ENCODE assay signal across 8 mouse cellular contexts in the genomic region with DNA sequence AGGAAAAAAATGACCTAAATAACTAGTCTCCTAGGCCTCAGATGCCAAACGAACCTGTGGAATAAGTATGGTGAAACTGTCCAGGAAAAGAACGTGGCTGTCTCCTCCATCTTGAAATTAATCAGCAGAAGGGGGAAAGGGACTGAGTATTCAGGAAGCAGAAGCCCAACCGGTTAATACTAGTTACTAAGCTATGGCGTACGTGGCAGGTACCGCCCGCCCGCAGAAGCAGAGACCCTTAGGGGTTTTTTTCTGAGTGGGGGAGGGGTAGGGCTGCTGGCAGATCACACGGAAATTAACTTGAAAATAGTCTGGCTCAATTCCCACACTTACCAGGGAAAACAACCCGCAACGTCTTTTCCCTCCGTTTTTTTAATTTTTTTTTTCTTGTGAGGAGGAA. TPM values are rescaled to one million over a fixed set of nuclear protein-coding genes. Genes with fewer than 3 reads are reported as not detected.
DNase-seq lines count a peak whose midpoint lies in the region; ATAC-seq and TF ChIP-seq lines count a peak whose summit lies in the region.

No protein-coding gene starts in this region.

- 13% methylated on average over 12 of the region's 12 CpGs for WGBS in heart, embryonic 13.5 days
- WGBS in kidney, postnatal 0 days = 30% methylated on average over 12 of the region's 12 CpGs

- H3K9me3 ChIP-seq in heart, embryonic 13.5 days = no peaks in the 10 kb centered on the region
- H3K9me3 ChIP-seq in kidney, postnatal 0 days (replicated peaks; ENCODE audit: low read length) = no peaks in the 10 kb centered on the region

- TF ChIP-seq CTCF in testis, adult 2 months (IDR thresholded peaks at IDR 0.05; ENCODE audit: control insufficient read depth, insufficient read depth, insufficient replicate concordance, low read depth, low read length) = no peak
- no peak for TF ChIP-seq CTCF in kidney, postnatal 0 days (IDR thresholded peaks at IDR 0.05; ENCODE audit: low read depth)

- peak overlapping the region; percentile 91 for H3K27ac ChIP-seq in testis, adult 2 months (ENCODE audit: control insufficient read depth, insufficient read depth, low read depth, low read length)
- peak overlapping the region; percentile 95 for H3K27ac ChIP-seq in heart, embryonic 13.5 days (replicated peaks)
- peak overlapping the region; percentile 96 for H3K27ac ChIP-seq in kidney, postnatal 0 days

- no peaks in the 10 kb centered on the region for H3K36me3 ChIP-seq in testis, adult 2 months (ENCODE audit: control insufficient read depth, insufficient read depth, low read length)
- peaks cover 28% of the 10 kb centered on the region for H3K36me3 ChIP-seq in heart, embryonic 13.5 days
- H3K36me3 ChIP-seq in kidney, postnatal 0 days (ENCODE audit: insufficient read depth, low read length) = no peaks in the 10 kb centered on the region

- TF ChIP-seq POLR2A in testis, adult 2 months (IDR thresholded peaks at IDR 0.05; ENCODE audit: control insufficient read depth, low read depth, low read length) = no peak

- no peak for ATAC-seq in heart, embryonic 13.5 days (ENCODE audit: extremely low read depth, insufficient number of reproducible peaks, low FRiP score, low TSS enrichment)
- no peak for ATAC-seq in kidney, postnatal 0 days (replicated peaks; ENCODE audit: low FRiP score, low read depth)
- ATAC-seq in megakaryocyte-erythroid progenitor cell, adult 5-6 weeks (replicated peaks; ENCODE audit: low FRiP score, low TSS enrichment, poor library complexity, severe bottlenecking) = peak; percentile 25; the same call in 1 of the 2 replicates

- peak overlapping the region; percentile 93 for H3K4me3 ChIP-seq in testis, adult 2 months (ENCODE audit: control insufficient read depth, low read depth, low read length)
- peak overlapping the region; percentile 81 for H3K4me3 ChIP-seq in heart, embryonic 13.5 days
- H3K4me3 ChIP-seq in kidney, postnatal 0 days (replicated peaks; ENCODE audit: low read depth, low read length) = peak overlapping the region; percentile 73

- no peaks in the 10 kb centered on the region for H3K4me1 ChIP-seq in testis, adult 2 months (ENCODE audit: control insufficient read depth, insufficient read depth, low read length)
- no peaks in the 10 kb centered on the region for H3K4me1 ChIP-seq in heart, embryonic 13.5 days
- H3K4me1 ChIP-seq in kidney, postnatal 0 days (replicated peaks; ENCODE audit: insufficient read depth, low read length) = no peaks in the 10 kb centered on the region

- H3K4me2 ChIP-seq in heart, embryonic 13.5 days = peak overlapping the region; percentile 70
- peak overlapping the region; percentile 52 for H3K4me2 ChIP-seq in kidney, postnatal 0 days (ENCODE audit: low read length)

- no peak for DNase-seq in testis, postnatal 10 days (ENCODE audit: low spot score)
- peak; percentile 4 to 10 for DNase-seq in cerebellum, postnatal 36 days
- peak; percentile 69 for DNase-seq in kidney, postnatal 0 days (ENCODE audit: low spot score)
- DNase-seq in thymus, postnatal 10 days (ENCODE audit: low spot score in 2 of 2) = peak; percentile 6 to 15
- no peak for DNase-seq in spleen, adult 12 weeks (ENCODE audit: low spot score)

- peak overlapping the region; percentile 92 for H3K9ac ChIP-seq in heart, embryonic 13.5 days
- H3K9ac ChIP-seq in kidney, postnatal 0 days (ENCODE audit: low read depth, low read length) = peak overlapping the region; percentile 88

- no peaks in the 10 kb centered on the region for H3K27me3 ChIP-seq in testis, adult 2 months (ENCODE audit: control insufficient read depth, insufficient read depth, low read length)
- peaks cover 27% of the 10 kb centered on the region for H3K27me3 ChIP-seq in heart, embryonic 13.5 days (replicated peaks)
- no peaks in the 10 kb centered on the region for H3K27me3 ChIP-seq in kidney, postnatal 0 days (ENCODE audit: insufficient read depth, low read length)

RNA-seq across cellular contexts. Expression of a gene that starts 1.0 kb away (rescaled TPM):
- 5.0 and 7.1 TPM in 2 replicates for polyA plus RNA-seq in testis, adult 2 months (2012; rRNA removed)
- polyA plus RNA-seq in heart, embryonic 13.5 days (2015; fragmentation: Nextera tagmentation; extraction: Ambion mirVana) = 18.2 and 18.3 TPM in 2 replicates
- polyA plus RNA-seq in kidney, postnatal 0 days (2015; fragmentation: Nextera tagmentation; extraction: Ambion mirVana) = 19.1 and 21.0 TPM in 2 replicates
- 41.1 and 47.8 TPM in 2 replicates for total RNA-seq in megakaryocyte-erythroid progenitor cell, adult 5-6 weeks (2014; fragmentation: Nextera tagmentation)
- 108 and 121 TPM in 2 replicates for total RNA-seq in megakaryocyte-erythroid progenitor cell, adult 5-6 weeks (2017)

Comparison
In these comparisons a context has a peak if more than half of its experiments do, and no peak if none do; other contexts are left out.
1. DNase-seq: peak in cerebellum, postnatal 36 days (2 of 2), kidney, postnatal 0 days (single experiment) and thymus, postnatal 10 days (2 of 2); none in testis, postnatal 10 days (single experiment) and spleen, adult 12 weeks (single experiment).
2. Peak in every context shown above with its lines, with median percentiles within 50 percentile points of each other: H3K27ac ChIP-seq and H3K4me3 ChIP-seq.